Mouse (Mus musculus): Measurements from ENCODE around the gene Cd28.
"Not testable (repeated sequence)": the region's sequence is repeated elsewhere in the genome, so short reads cannot be mapped to it uniquely, and the experiment has no call there.

GRCm38 (mm10) chr1:60818491-60818890 is 101.9 kb downstream of the Cd28 start:
- not testable (repeated sequence) for TF ChIP-seq POLR2A (IDR thresholded peaks at IDR 0.05; ENCODE audit: control insufficient read depth, low read depth, low read length); CTCF (IDR thresholded peaks at IDR 0.05; ENCODE audit: control insufficient read depth, insufficient read depth, insufficient replicate concordance, low read depth, low read length)

Measured in testis, adult 2 months (tissue).